Mouse (Mus musculus): ENCODE measurements around the gene Sp7.

DNA sequence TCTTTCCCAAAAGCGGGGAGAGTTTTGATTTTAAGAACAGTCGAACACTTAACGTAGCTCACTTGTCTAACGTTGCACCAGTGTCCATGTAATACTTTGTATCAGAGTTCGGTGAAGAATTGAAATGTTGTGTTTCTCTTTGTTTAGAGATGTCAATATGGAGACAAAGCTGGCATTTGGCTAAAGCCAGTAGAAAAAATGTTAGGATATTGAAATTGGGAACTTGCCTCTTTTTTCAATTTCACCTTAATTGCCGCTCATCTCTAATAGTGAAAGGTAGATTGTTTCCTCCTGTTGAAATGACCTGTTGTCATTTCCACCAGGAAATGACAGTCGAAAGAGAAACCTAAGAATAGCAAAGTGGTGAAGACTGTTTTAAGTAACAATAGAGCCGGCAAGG lies 40.1 kb downstream of the Sp7 start:
- TF ChIP-seq CTCF (IDR thresholded peaks at IDR 0.05; ENCODE audit: extremely low read depth, insufficient read depth, insufficient read length, insufficient replicate concordance) (no peak), POLR2A (IDR thresholded peaks at IDR 0.05; ENCODE audit: low read depth, low read length) (no peak)
